Mouse (Mus musculus) liver, embryonic 13.5 days (tissue): ENCODE data around the gene Rnf128. TPM values are rescaled to one million over a fixed set of nuclear protein-coding genes. Genes with fewer than 3 reads are reported as not detected.
"Not testable (repeated sequence)": the region's sequence is repeated elsewhere in the genome, so short reads cannot be mapped to it uniquely, and the experiment has no call there.

Experiments used
- ATAC-seq: fragments of 200-750 bp; cut with Nextera tagmentation; 2 replicates; pipeline ENCODE4 v1.8.0; 2017; ENCODE audit warnings: low read depth, mild to moderate bottlenecking, moderate number of reproducible peaks, moderate library complexity
- DNase-seq: peaks from one replicate; pipeline ENCODE4 v3.0.0; 2022
- H3K27ac ChIP-seq: fragments of 300-500 bp; sonication (generic); 2 replicates; pipeline ENCODE4 v1.5.1; 2015; ENCODE audit warnings: moderate library complexity, mild to moderate bottlenecking, inconsistent platforms
- H3K27me3 ChIP-seq: fragments of 300-500 bp; sonication (generic); 2 replicates; pipeline ENCODE4 v1.6.1; 2015; ENCODE audit warnings: mild to moderate bottlenecking, inconsistent platforms
- H3K36me3 ChIP-seq: fragments of 300-500 bp; sonication (generic); 2 replicates; pipeline ENCODE4 v1.6.1; 2015; ENCODE audit warnings: mild to moderate bottlenecking, inconsistent platforms
- H3K4me1 ChIP-seq: fragments of 300-500 bp; sonication (generic); replicated peaks from 2 replicates; pipeline ENCODE4 v1.6.1; 2015; ENCODE audit warnings: inconsistent platforms
- H3K4me2 ChIP-seq: fragments of 300-500 bp; sonication (generic); 2 replicates; pipeline ENCODE4 v1.6.1; 2015; ENCODE audit warnings: inconsistent platforms, mild to moderate bottlenecking, moderate library complexity
- H3K4me3 ChIP-seq: fragments of 300-500 bp; sonication (generic); replicated peaks from 2 replicates; pipeline ENCODE4 v1.5.1; 2015; ENCODE audit warnings: mild to moderate bottlenecking, inconsistent platforms
- H3K9ac ChIP-seq: fragments of 300-500 bp; sonication (generic); 2 replicates; pipeline ENCODE4 v1.6.1; 2015; ENCODE audit warnings: mild to moderate bottlenecking, inconsistent platforms
- H3K9me3 ChIP-seq: fragments of 300-500 bp; sonication (generic); replicated peaks from 2 replicates; pipeline ENCODE4 v1.6.1; 2016; ENCODE audit warnings: inconsistent platforms
- WGBS: fragments of 180-500 bp; shearing (Covaris S2); methylation state at CpG from one replicate; pipeline ENCODE4 v1.1.7; 2015; ENCODE audit not compliant: insufficient replicate concordance; 5-methylcytosine and 5-hydroxymethylcytosine counted together
- polyA plus RNA-seq: library from polyadenylated mRNA; unstranded; fragments of >200 nt; fragmentation: Nextera tagmentation; extraction: Ambion mirVana; gene quantifications from 2 replicates; pipeline ENCODE4 v1.2.1, GENCODE M21; 2015

Gene Rnf128
- polyA plus RNA-seq, 1 experiment from 2014 or later, result 34.1 TPM

GRCm38 (mm10) chrX:139552090-139552489 is 11.0 kb upstream of the Rnf128 start:
- Histone ChIP-seq H3K4me2 (no peak overlapping the region), H3K9me3 (no peaks in the 10 kb centered on the region), H3K27ac (no peak overlapping the region), H3K4me1 (no peaks in the 10 kb centered on the region), H3K27me3 (no peaks in the 10 kb centered on the region), H3K9ac (no peak overlapping the region), H3K36me3 (no peaks in the 10 kb centered on the region), H3K4me3 (no peak overlapping the region)
- ATAC-seq (no peak), DNase-seq (no peak)
- 64% methylated on average over 2 of the region's 2 CpGs for WGBS

GRCm38 (mm10) chrX:139562255-139562924 is 726 bp upstream of the Rnf128 start:
- Histone ChIP-seq H3K4me3 (no peak overlapping the region), H3K27ac (peak overlapping the region; percentile 39; the same call in 1 of the 2 replicates), H3K9ac (no peak overlapping the region), H3K27me3 (no peaks in the 10 kb centered on the region), H3K4me1 (peaks cover 13% of the 10 kb centered on the region; the same call in 1 of the 2 replicates), H3K9me3 (no peaks in the 10 kb centered on the region), H3K36me3 (no peaks in the 10 kb centered on the region), H3K4me2 (peak overlapping the region; percentile 19; the same call in 1 of the 2 replicates)
- WGBS, result 35% methylated on average over 5 of the region's 5 CpGs
- DNase-seq (peak; percentile 21), ATAC-seq (peak; percentile 91)

- H3K4me3 ChIP-seq, result no peak overlapping the region
- WGBS, result 56% methylated on average over 3 of the region's 3 CpGs
- no peaks in the 10 kb centered on the region for H3K9me3 ChIP-seq
- no peak overlapping the region for H3K27ac ChIP-seq
- no peaks in the 10 kb centered on the region for H3K27me3 ChIP-seq
- no peak for ATAC-seq
- no peaks in the 10 kb centered on the region for H3K4me1 ChIP-seq
- H3K4me2 ChIP-seq, result no peak overlapping the region
- no peaks in the 10 kb centered on the region for H3K36me3 ChIP-seq
- no peak for DNase-seq
- H3K9ac ChIP-seq, result no peak overlapping the region
Measured at GRCm38 (mm10) chrX:139570054-139570453, 6.9 kb downstream of the Rnf128 start.

GRCm38 (mm10) chrX:139578649-139579278 is 15.6 kb downstream of the Rnf128 start:
- H3K27me3 ChIP-seq, result no peaks in the 10 kb centered on the region
- H3K9me3 ChIP-seq, result no peaks in the 10 kb centered on the region
- WGBS, result 63% methylated on average over 6 of the region's 6 CpGs
- no peaks in the 10 kb centered on the region for H3K36me3 ChIP-seq
- no peaks in the 10 kb centered on the region for H3K4me1 ChIP-seq
- H3K27ac ChIP-seq, result no peak overlapping the region
- ATAC-seq (no peak), DNase-seq (no peak)
- no peak overlapping the region for H3K4me2 ChIP-seq
- no peak overlapping the region for H3K4me3 ChIP-seq
- H3K9ac ChIP-seq, result no peak overlapping the region

- H3K27ac ChIP-seq, result no peak overlapping the region
- no peak for ATAC-seq
- H3K4me3 ChIP-seq, result no peak overlapping the region
- 31% methylated on average over 4 of the region's 4 CpGs for WGBS
- H3K27me3 ChIP-seq, result no peaks in the 10 kb centered on the region
- no peak for DNase-seq
- no peaks in the 10 kb centered on the region for H3K4me1 ChIP-seq
- H3K9me3 ChIP-seq, result no peaks in the 10 kb centered on the region
- no peak overlapping the region for H3K4me2 ChIP-seq
- H3K36me3 ChIP-seq, result no peaks in the 10 kb centered on the region
- H3K9ac ChIP-seq, result no peak overlapping the region
Measured at GRCm38 (mm10) chrX:139583616-139584015, 20.5 kb downstream of the Rnf128 start.

GRCm38 (mm10) chrX:139586676-139587075 is 23.6 kb downstream of the Rnf128 start:
- not testable (repeated sequence) for H3K36me3 ChIP-seq, H3K27me3 ChIP-seq, DNase-seq, H3K4me2 ChIP-seq, H3K4me1 ChIP-seq, H3K9ac ChIP-seq, H3K27ac ChIP-seq, H3K9me3 ChIP-seq, H3K4me3 ChIP-seq
- 39% methylated on average over 2 of the region's 2 CpGs for WGBS
- peak; percentile 55; the same call in 1 of the 2 replicates for ATAC-seq

GRCm38 (mm10) chrX:139596404-139596803 is 33.3 kb downstream of the Rnf128 start:
- H3K27me3 ChIP-seq, result no peaks in the 10 kb centered on the region
- peaks cover 3% of the 10 kb centered on the region; the same call in 1 of the 2 replicates for H3K4me1 ChIP-seq
- H3K27ac ChIP-seq, result no peak overlapping the region
- H3K36me3 ChIP-seq, result no peaks in the 10 kb centered on the region
- DNase-seq (no peak), ATAC-seq (no peak)
- no peak overlapping the region for H3K9ac ChIP-seq
- H3K4me2 ChIP-seq, result no peak overlapping the region
- H3K9me3 ChIP-seq, result no peaks in the 10 kb centered on the region
- WGBS, result 64% methylated on average over 6 of the region's 6 CpGs
- no peak overlapping the region for H3K4me3 ChIP-seq

- Histone ChIP-seq H3K4me3 (peak overlapping the region; percentile 71), H3K36me3 (no peaks in the 10 kb centered on the region), H3K4me2 (peak overlapping the region; percentile 86), H3K4me1 (peaks cover 4% of the 10 kb centered on the region; the same call in 1 of the 2 replicates), H3K27me3 (peaks cover 12% of the 10 kb centered on the region; the same call in 1 of the 2 replicates), H3K9me3 (no peaks in the 10 kb centered on the region), H3K9ac (peak overlapping the region; percentile 75), H3K27ac (peak overlapping the region; percentile 57)
- 10% methylated on average over 44 of the region's 44 CpGs for WGBS
- ATAC-seq (peak; percentile 97), DNase-seq (peak; percentile 83)
Measured at GRCm38 (mm10) chrX:139610033-139610764, 47.1 kb downstream of the Rnf128 start.

GRCm38 (mm10) chrX:139610765-139611300 is 47.7 kb downstream of the Rnf128 start:
- H3K4me1 ChIP-seq, result peaks cover 4% of the 10 kb centered on the region; the same call in 1 of the 2 replicates
- peak overlapping the region; percentile 86 for H3K4me2 ChIP-seq
- peaks cover 12% of the 10 kb centered on the region; the same call in 1 of the 2 replicates for H3K27me3 ChIP-seq
- no peaks in the 10 kb centered on the region for H3K36me3 ChIP-seq
- H3K9ac ChIP-seq, result peak overlapping the region; percentile 75
- 18% methylated on average over 53 of the region's 54 CpGs for WGBS
- H3K4me3 ChIP-seq, result peak overlapping the region; percentile 71
- no peaks in the 10 kb centered on the region for H3K9me3 ChIP-seq
- DNase-seq (no peak), ATAC-seq (peak; percentile 73)
- peak overlapping the region; percentile 57 for H3K27ac ChIP-seq

- Histone ChIP-seq H3K4me1 (peaks cover 4% of the 10 kb centered on the region; the same call in 1 of the 2 replicates), H3K36me3 (no peaks in the 10 kb centered on the region), H3K9me3 (no peaks in the 10 kb centered on the region), H3K4me3 (no peak overlapping the region), H3K27ac (no peak overlapping the region), H3K9ac (no peak overlapping the region), H3K27me3 (peaks cover 12% of the 10 kb centered on the region; the same call in 1 of the 2 replicates), H3K4me2 (no peak overlapping the region)
- WGBS, result 57% methylated on average over 2 of the region's 2 CpGs
- DNase-seq (no peak), ATAC-seq (no peak)
Measured at GRCm38 (mm10) chrX:139614761-139615160, 51.6 kb downstream of the Rnf128 start.

- DNase-seq, result no peak
- H3K36me3 ChIP-seq, result no peaks in the 10 kb centered on the region
- no peak for ATAC-seq
- H3K4me3 ChIP-seq, result no peak overlapping the region
- H3K9me3 ChIP-seq, result no peaks in the 10 kb centered on the region
- no peak overlapping the region for H3K4me2 ChIP-seq
- no peak overlapping the region for H3K27ac ChIP-seq
- H3K27me3 ChIP-seq, result no peaks in the 10 kb centered on the region
- H3K4me1 ChIP-seq, result no peaks in the 10 kb centered on the region
- 50% methylated on average over 4 of the region's 4 CpGs for WGBS
- no peak overlapping the region for H3K9ac ChIP-seq
Measured at GRCm38 (mm10) chrX:139622071-139622470, 59.0 kb downstream of the Rnf128 start.
